Mouse (Mus musculus) intestine, embryonic 16.5 days (tissue): ENCODE results near the gene Hnrnpc. TPM values are rescaled to one million over a fixed set of nuclear protein-coding genes. Genes with fewer than 3 reads are reported as not detected.
A peak's percentile ranks its signal among the peaks of the same experiment; 100 is the strongest.
"Not testable (repeated sequence)": the region's sequence is repeated elsewhere in the genome, so short reads cannot be mapped to it uniquely, and the experiment has no call there.

ENCODE experiments used
- ATAC-seq: fragments of 200-750 bp; cut with Nextera tagmentation; 2 replicates; pipeline ENCODE4 v1.8.0; 2017; ENCODE audit warnings: moderate TSS enrichment, moderate library complexity
- H3K27ac ChIP-seq: fragments of 300-500 bp; sonication (generic); 2 replicates; pipeline ENCODE4 v1.5.1; 2014; ENCODE audit warnings: mild to moderate bottlenecking, low read length
- H3K27me3 ChIP-seq: fragments of 300-500 bp; sonication (generic); replicated peaks from 2 replicates; pipeline ENCODE4 v1.6.1; 2014; ENCODE audit warnings: low read length, control low read depth, mixed read lengths; ENCODE audit not compliant: control insufficient read depth, insufficient read depth
- H3K36me3 ChIP-seq: fragments of 300-500 bp; sonication (generic); 2 replicates; pipeline ENCODE4 v1.6.1; 2014; ENCODE audit warnings: low read length, control low read depth; ENCODE audit not compliant: control insufficient read depth, insufficient read depth
- H3K4me1 ChIP-seq: fragments of 300-500 bp; sonication (generic); 2 replicates; pipeline ENCODE4 v1.6.1; 2014; ENCODE audit warnings: low read length, control low read depth, mixed read lengths; ENCODE audit not compliant: control insufficient read depth, insufficient read depth
- H3K4me2 ChIP-seq: fragments of 300-500 bp; sonication (generic); 2 replicates; pipeline ENCODE4 v1.6.1; 2014; ENCODE audit warnings: low read depth, low read length, control low read depth
- H3K4me3 ChIP-seq: fragments of 300-500 bp; sonication (generic); 2 replicates; pipeline ENCODE4 v1.5.1; 2014; ENCODE audit warnings: mild to moderate bottlenecking, low read length
- H3K9ac ChIP-seq: fragments of 300-500 bp; sonication (generic); 2 replicates; pipeline ENCODE4 v1.6.1; 2014; ENCODE audit warnings: low read depth, low read length
- H3K9me3 ChIP-seq: fragments of 300-500 bp; sonication (generic); 2 replicates; pipeline ENCODE4 v1.6.1; 2016; ENCODE audit warnings: low read length, control low read depth; ENCODE audit not compliant: control insufficient read depth
- WGBS: fragments of 180-500 bp; shearing (Covaris S2); extraction: QIAGEN DNeasy Blood & Tissue Kit; methylation state at CpG from one replicate; pipeline ENCODE4 v1.1.7; 2014; 5-methylcytosine and 5-hydroxymethylcytosine counted together
- polyA plus RNA-seq: library from polyadenylated mRNA; unstranded; fragments of >200 nt; fragmentation: Nextera tagmentation; extraction: Ambion mirVana; gene quantifications from 2 replicates; pipeline ENCODE4 v1.2.1, GENCODE M21; 2015

The Hnrnpc gene
- polyA plus RNA-seq, 1 experiment from 2014 or later = 515 TPM

DNA sequence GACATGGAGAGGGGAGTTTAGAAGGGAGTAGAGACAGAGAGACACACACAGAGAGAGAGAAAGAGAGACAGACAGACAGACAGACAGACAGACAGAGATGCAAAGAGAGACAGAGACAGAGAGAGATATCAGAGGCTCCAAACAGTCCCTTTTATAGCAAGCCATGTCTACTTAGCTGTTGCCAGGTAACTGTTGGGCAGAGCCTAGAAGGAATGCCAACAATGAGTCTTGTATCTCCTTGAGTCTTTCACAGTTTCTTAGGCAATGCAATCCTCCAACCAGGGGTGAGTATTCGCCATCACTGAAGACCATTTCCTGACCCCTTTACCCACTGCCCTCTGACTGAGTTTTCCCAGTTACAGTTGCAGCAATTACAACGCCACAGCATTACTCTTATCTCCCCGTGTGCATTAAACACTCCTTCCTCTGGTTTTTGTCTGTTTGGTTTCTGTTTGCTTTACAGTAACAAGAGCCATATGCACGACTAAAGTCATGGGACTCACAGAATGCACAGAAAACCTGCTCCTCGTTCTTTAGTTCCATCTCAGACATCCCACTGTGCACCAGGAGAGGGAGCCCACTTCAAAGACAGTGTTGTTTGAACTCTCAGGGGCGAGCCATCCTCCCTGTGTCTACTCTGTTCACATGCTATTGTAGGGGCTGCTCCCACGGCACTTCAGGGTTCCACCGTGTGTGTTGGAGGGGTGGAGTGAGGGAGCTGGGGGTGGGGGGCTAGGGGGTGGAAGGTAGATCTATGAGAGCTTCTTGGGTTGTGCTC lies 58.7 kb downstream of the Hnrnpc start:
- ATAC-seq = peak; percentile 81
- no peaks in the 10 kb centered on the region for H3K27me3 ChIP-seq
- H3K4me1 ChIP-seq = no peaks in the 10 kb centered on the region
- no peaks in the 10 kb centered on the region for H3K36me3 ChIP-seq
- WGBS = 7% methylated on average over 8 of the region's 8 CpGs
- no peak overlapping the region for H3K9ac ChIP-seq
- H3K4me2 ChIP-seq = no peak overlapping the region
- H3K27ac ChIP-seq = no peak overlapping the region
- no peak overlapping the region for H3K4me3 ChIP-seq
- H3K9me3 ChIP-seq = no peaks in the 10 kb centered on the region

DNA sequence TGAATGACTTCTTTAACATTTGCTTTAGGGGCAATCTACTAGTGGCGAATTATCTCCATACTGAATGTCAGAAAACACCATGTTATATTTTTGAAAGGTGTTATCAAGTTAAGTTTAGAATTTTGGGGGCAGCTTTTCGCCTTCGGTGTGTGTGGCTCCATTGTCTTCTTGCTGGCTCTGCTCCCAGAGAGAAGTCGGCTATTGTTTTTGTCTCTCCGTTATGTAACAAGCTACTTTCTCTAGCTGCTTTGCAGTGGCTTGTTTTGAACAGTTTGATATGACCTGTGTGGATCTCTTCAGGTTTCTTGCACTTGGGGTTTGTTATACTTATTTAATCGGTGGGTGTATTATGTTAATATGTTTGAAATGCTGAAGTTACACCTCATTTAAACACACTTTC lies 60.4 kb downstream of the Hnrnpc start:
- no peak overlapping the region for H3K9ac ChIP-seq
- H3K36me3 ChIP-seq = no peaks in the 10 kb centered on the region
- WGBS = 77% methylated on average over 6 of the region's 6 CpGs
- no peak overlapping the region for H3K4me3 ChIP-seq
- H3K27me3 ChIP-seq = no peaks in the 10 kb centered on the region
- peaks cover 3% of the 10 kb centered on the region; the same call in 1 of the 2 replicates for H3K4me1 ChIP-seq
- H3K27ac ChIP-seq = no peak overlapping the region
- no peak for ATAC-seq
- H3K4me2 ChIP-seq = no peak overlapping the region
- no peaks in the 10 kb centered on the region for H3K9me3 ChIP-seq

DNA sequence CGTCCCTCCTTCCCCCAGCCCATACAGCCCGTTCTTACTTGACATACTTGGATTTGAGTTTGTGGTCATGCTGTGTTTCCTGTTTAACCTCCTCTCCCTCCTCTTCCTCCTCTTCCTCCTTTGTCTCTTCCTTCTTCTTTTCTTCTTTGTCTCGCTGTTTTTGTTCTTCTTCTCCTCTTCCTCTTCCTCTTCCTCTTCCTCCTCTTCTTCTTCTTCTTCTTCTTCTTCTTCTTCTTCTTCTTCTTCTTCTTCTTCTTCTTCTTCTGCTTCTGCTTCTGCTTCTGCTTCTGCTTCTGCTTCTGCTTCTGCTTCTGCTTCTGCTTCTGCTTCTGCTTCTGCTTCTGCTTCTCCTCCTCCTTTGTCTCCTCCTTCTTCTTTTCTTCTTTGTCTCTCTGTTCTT lies 61.5 kb downstream of the Hnrnpc start, which contains the start of gene Olfr221:
TSS of gene Olfr221 (minus strand) at position 101 of the 400 bp plus-strand sequence.
- not testable (repeated sequence) for H3K27ac ChIP-seq, ATAC-seq, H3K4me1 ChIP-seq, H3K36me3 ChIP-seq, H3K4me2 ChIP-seq, H3K9me3 ChIP-seq, H3K27me3 ChIP-seq, H3K4me3 ChIP-seq, H3K9ac ChIP-seq
- WGBS = 65% methylated on average over 3 of the region's 3 CpGs

DNA sequence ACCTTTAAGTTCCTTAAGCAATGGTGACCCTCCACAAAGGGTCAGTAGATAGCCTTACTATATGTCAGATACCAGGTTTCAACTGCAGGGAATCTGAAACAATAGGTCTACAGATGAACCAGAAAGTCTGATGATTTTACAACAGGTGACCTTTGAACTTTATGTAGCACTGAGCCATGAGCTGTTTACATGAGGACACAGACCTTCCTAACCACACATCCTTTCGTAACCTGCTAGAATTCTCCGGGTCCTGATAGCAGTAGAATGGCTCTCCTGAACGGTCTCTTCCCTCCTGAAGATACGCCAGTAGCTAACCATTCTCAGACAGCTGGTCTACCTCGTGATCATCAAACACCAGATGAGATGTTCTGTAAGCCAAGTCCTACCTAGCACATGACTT lies 64.5 kb downstream of the Hnrnpc start:
- H3K27ac ChIP-seq = no peak overlapping the region
- WGBS = 55% methylated on average over 5 of the region's 5 CpGs

DNA sequence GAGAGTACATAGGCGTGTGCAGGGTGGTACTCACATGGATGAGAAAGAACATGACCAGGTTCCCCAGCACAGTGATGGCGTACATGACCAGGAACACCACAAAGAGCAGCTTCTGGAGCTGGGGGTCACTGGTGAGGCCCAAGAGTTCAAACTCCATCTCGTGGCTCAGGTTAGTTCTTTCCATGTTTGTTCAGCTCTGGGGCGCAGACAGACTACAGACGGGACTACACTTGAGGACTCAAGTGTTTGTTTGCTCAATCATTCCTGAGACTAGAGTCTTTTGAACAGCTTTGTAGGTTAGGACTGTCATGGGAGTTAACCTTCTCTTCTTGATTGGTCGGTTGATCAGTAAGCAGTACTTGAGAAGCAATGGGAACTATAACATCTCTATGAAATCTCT lies 67.9 kb downstream of the Hnrnpc start:
- ATAC-seq = no peak
- no peaks in the 10 kb centered on the region for H3K9me3 ChIP-seq
- no peak overlapping the region for H3K9ac ChIP-seq
- no peaks in the 10 kb centered on the region for H3K36me3 ChIP-seq
- no peaks in the 10 kb centered on the region for H3K27me3 ChIP-seq
- H3K4me2 ChIP-seq = no peak overlapping the region
- H3K4me1 ChIP-seq = peaks cover 3% of the 10 kb centered on the region; the same call in 1 of the 2 replicates
- WGBS = 72% methylated on average over 6 of the region's 6 CpGs
- H3K27ac ChIP-seq = no peak overlapping the region
- H3K4me3 ChIP-seq = no peak overlapping the region

More for the DNA sequence above, 64.5 kb downstream of the Hnrnpc start:
- Histone ChIP-seq H3K9ac (no peak overlapping the region), H3K9me3 (no peaks in the 10 kb centered on the region), H3K4me1 (peaks cover 3% of the 10 kb centered on the region; the same call in 1 of the 2 replicates), H3K4me3 (no peak overlapping the region), H3K36me3 (no peaks in the 10 kb centered on the region), H3K4me2 (no peak overlapping the region), H3K27me3 (no peaks in the 10 kb centered on the region)
- peak; percentile 82 for ATAC-seq

DNA sequence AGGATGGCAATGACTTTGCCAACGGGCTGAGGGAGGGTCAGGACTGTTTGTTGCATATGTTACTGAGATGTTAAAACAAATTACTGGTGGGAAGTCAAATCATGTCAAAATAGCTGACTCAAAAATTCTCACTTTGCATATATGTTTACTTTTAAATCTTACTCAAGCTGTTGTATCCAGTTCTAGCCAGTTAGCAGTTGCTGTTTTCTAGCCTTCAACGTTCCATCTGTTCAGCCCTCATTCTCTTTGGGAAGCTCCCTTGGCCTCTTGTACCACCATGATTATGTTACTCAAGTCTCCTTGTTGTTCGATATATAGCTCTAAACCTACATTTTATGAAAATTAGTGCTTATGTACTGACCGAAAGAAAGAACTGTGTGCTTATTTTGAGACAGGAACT lies 77.5 kb downstream of the Hnrnpc start:
- Histone ChIP-seq H3K4me3 (no peak overlapping the region), H3K27ac (no peak overlapping the region), H3K9me3 (no peaks in the 10 kb centered on the region), H3K4me2 (no peak overlapping the region), H3K9ac (no peak overlapping the region), H3K36me3 (no peaks in the 10 kb centered on the region), H3K4me1 (peaks cover 15% of the 10 kb centered on the region), H3K27me3 (no peaks in the 10 kb centered on the region)
- 82% methylated on average over 4 of the region's 4 CpGs for WGBS
- no peak for ATAC-seq

DNA sequence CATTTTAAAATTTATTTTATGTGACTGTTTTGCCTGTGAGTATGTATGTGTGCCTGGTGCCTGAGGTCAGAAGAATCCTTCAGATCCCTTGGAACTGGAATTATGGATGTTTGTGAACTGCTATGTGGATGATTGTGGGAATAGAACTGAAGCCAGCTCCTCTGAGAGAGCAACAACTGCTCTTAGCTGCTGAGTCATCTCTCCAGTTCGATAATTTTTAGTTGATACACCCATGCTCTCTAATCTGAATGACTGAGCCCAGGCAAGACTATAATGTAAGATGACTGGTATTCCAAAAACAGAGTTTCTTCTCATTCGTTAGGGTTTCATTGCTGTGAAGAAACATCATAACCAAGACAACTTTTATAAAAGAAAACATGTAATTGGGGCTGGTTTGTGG lies 79.7 kb downstream of the Hnrnpc start:
- H3K4me1 ChIP-seq = peaks cover 19% of the 10 kb centered on the region
- H3K4me3 ChIP-seq = no peak overlapping the region
- 83% methylated on average over 2 of the region's 2 CpGs for WGBS
- no peak overlapping the region for H3K4me2 ChIP-seq
- no peak overlapping the region for H3K27ac ChIP-seq
- no peak for ATAC-seq
- no peak overlapping the region for H3K9ac ChIP-seq
- H3K27me3 ChIP-seq = no peaks in the 10 kb centered on the region
- H3K36me3 ChIP-seq = no peaks in the 10 kb centered on the region
- no peaks in the 10 kb centered on the region for H3K9me3 ChIP-seq

Other genes starting within 250 kb of the Hnrnpc start
- gene Mettl17, start 219.2 kb downstream of the Hnrnpc start, polyA plus RNA-seq = 50.3 and 57.1 TPM in 2 replicates
- 1.3 TPM in 2 replicates for gene Slc39a2, start 211.1 kb downstream of the Hnrnpc start, polyA plus RNA-seq
- gene Ndrg2, start 189.9 kb downstream of the Hnrnpc start, polyA plus RNA-seq = 62.1 and 64.2 TPM in 2 replicates
- not detected in 2 replicates for gene Tppp2, start 185.6 kb downstream of the Hnrnpc start, polyA plus RNA-seq
- not detected in 2 replicates for gene Rnase13, start 181.3 kb downstream of the Hnrnpc start, polyA plus RNA-seq
- gene Arhgef40, start 119.3 kb downstream of the Hnrnpc start, polyA plus RNA-seq = 52.0 and 53.0 TPM in 2 replicates
- gene Tmem253, start 88.4 kb downstream of the Hnrnpc start, polyA plus RNA-seq = 99.0 and 118 TPM in 2 replicates
- 19.7 and 20.5 TPM in 2 replicates for gene Zfp219, start 83.3 kb downstream of the Hnrnpc start, polyA plus RNA-seq
- gene Olfr221, start 61.6 kb downstream of the Hnrnpc start, polyA plus RNA-seq = not detected in 2 replicates
- gene Rpgrip1, start 6.7 kb upstream of the Hnrnpc start, polyA plus RNA-seq = 42.9 and 48.5 TPM in 2 replicates
- 33.2 and 41.1 TPM in 2 replicates for gene Supt16, start 93.4 kb upstream of the Hnrnpc start, polyA plus RNA-seq
- gene Chd8, start 153.8 kb upstream of the Hnrnpc start, polyA plus RNA-seq = 18.4 and 22.7 TPM in 2 replicates
- gene Tox4, start 175.1 kb upstream of the Hnrnpc start, polyA plus RNA-seq = 36.8 TPM in 2 replicates
- gene Rab2b, start 175.5 kb upstream of the Hnrnpc start, polyA plus RNA-seq = 13.2 and 13.8 TPM in 2 replicates
- 37.5 and 38.7 TPM in 2 replicates for gene Mettl3, start 201.1 kb upstream of the Hnrnpc start, polyA plus RNA-seq
- gene Sall2, start 224.7 kb upstream of the Hnrnpc start, polyA plus RNA-seq = 7.3 and 7.6 TPM in 2 replicates